Mouse (Mus musculus) embryonic fibroblast, embryonic 13.5 days (primary cell): ENCODE measurements around the gene B3galt4. TPM values are rescaled to one million over a fixed set of nuclear protein-coding genes. Genes with fewer than 3 reads are reported as not detected.
"Not testable (repeated sequence)": the region's sequence is repeated elsewhere in the genome, so short reads cannot be mapped to it uniquely, and the experiment has no call there.

Experiments used
- H3K27ac ChIP-seq: 2 replicates; pipeline ENCODE4 v1.5.1; 2012; ENCODE audit warnings: low read length, control low read depth, inconsistent platforms; ENCODE audit not compliant: insufficient read depth
- H3K4me1 ChIP-seq: 2 replicates; pipeline ENCODE4 v1.6.1; 2011; ENCODE audit warnings: low read length; ENCODE audit not compliant: control insufficient read depth, insufficient read depth
- H3K4me3 ChIP-seq: 2 replicates; pipeline ENCODE4 v1.5.1; 2011; ENCODE audit warnings: mild to moderate bottlenecking, control low read depth, low read length; ENCODE audit not compliant: insufficient read depth
- CTCF ChIP-seq: IDR thresholded peaks from 2 replicates; pipeline ENCODE4 v1.5.1; 2011; ENCODE audit warnings: mild to moderate bottlenecking, control low read depth, low read length, moderate library complexity, borderline replicate concordance; ENCODE audit not compliant: insufficient read depth
- POLR2A ChIP-seq: IDR thresholded peaks from 2 replicates; pipeline ENCODE4 v1.6.1; 2011; ENCODE audit warnings: low read depth, mild to moderate bottlenecking, control low read depth, low read length, moderate library complexity
- polyA plus RNA-seq: library from polyadenylated mRNA; stranded (reverse); fragments of >200 nt; gene quantifications from 2 replicates; pipeline ENCODE4 v1.2.4, GENCODE M21; 2011; ENCODE audit warnings: low read depth; ENCODE audit not compliant: missing spikeins, insufficient read length

B3galt4 gene
- 2.3 and 3.6 TPM in 2 replicates for polyA plus RNA-seq

DNA sequence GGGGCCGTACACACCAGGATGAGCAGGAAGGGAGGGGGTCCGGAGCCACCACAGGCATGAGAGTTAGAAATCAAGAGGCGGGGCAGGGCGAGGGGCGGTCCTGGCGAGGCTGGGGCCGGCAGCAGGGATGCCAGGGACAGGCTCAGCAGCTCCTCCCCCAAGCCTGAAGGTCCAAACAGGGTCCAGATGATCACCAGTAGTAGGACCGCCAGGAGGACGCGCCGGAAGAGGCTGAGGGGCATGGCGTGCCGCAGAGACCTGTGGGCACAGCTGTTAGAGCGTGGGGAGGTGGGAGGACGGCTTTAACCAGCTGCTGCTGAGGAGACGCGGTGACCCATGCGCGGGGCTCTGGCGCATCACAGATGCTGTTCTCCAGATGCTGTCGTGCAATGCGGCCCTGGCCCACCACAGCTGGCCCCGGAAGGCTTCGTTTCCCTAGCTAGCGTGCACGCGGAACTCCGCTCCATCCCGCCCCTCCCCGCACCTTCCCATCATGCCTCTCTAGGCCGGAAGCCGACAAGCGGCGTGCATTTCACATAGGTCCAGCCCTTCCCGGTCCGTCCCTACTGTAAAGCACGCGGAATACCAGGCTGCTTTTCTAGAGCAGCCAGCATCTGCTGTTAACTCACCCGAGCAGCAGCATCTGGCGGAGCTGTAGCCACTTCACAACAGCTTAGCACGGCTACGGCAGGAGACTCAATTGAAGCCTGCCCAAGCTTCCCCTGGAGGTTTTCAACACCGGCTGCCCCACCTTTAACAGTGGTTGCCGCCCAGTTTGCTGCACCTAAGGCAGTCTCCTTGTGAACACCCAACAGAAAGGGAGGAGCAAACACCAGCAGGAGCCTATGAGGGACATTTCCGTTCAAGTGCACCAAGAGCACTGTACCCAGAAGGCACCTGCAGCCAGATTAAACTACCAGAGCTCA is at the start of gene B3galt4:
B3galt4 (minus strand) TSS at position 468 of the 926 bp plus-strand sequence.
- Histone ChIP-seq H3K27ac (peak within 1 kb of the TSS; percentile 69), H3K4me3 (peak within 1 kb of the TSS; percentile 23), H3K4me1 (peaks cover 8% of the 10 kb centered on the region)
- TF ChIP-seq POLR2A (peak; percentile 78), CTCF (no peak)

DNA sequence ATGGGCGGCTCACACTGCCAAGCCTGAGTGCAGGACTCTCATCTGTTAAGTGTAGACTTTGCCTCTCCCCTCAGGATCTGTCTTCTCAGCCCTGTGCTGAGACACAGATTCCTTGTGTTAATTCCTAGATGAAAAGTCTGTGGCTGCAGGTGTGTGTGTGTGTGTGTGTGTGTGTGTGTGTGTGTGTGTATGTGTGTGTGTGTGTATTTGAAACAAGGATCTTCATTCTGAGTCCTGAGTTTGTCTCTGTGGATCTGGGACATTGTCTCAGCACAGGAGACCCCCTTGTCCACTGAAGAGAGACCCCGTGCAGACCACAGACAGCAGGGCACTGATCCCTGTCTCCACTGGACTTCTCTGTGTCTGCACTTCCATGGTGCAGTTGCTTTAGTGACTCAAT is 49.5 kb upstream of the B3galt4 start:
- not testable (repeated sequence) for H3K4me3 ChIP-seq, H3K4me1 ChIP-seq, H3K27ac ChIP-seq

- Histone ChIP-seq H3K27ac (no peak within 1 kb of the TSS), H3K4me1 (no peaks in the 10 kb centered on the region), H3K4me3 (peak within 1 kb of the TSS; percentile 57)
- TF ChIP-seq CTCF (no peak), POLR2A (peak; percentile 96)
Measured at GRCm38 (mm10) chr17:34000150-34000537, 48.9 kb upstream of the B3galt4 start, which contains the start of gene H2-K1. TSS of gene H2-K1 (minus strand) at chr17:34000347.

- TF ChIP-seq CTCF (no peak), POLR2A (no peak)
- H3K27ac ChIP-seq = no peak overlapping the region
- no peaks in the 10 kb centered on the region for H3K4me1 ChIP-seq
- H3K4me3 ChIP-seq = peak overlapping the region; percentile 57
Measured at GRCm38 (mm10) chr17:33999341-34000149, 48.3 kb upstream of the B3galt4 start.

- not testable (repeated sequence) for H3K27ac ChIP-seq, H3K4me1 ChIP-seq
- H3K4me3 ChIP-seq = peak overlapping the region; percentile 57; the same call in 1 of the 2 replicates
Measured at GRCm38 (mm10) chr17:33998697-33999096, 47.4 kb upstream of the B3galt4 start.

- H3K27ac ChIP-seq, H3K4me3 ChIP-seq, H3K4me1 ChIP-seq: not testable (repeated sequence)
Measured at GRCm38 (mm10) chr17:33997025-33997424, 45.7 kb upstream of the B3galt4 start.

GRCm38 (mm10) chr17:33995651-33996050 is 44.4 kb upstream of the B3galt4 start:
- Histone ChIP-seq H3K4me1 (no peaks in the 10 kb centered on the region), H3K4me3 (no peak overlapping the region), H3K27ac (no peak overlapping the region)
- TF ChIP-seq CTCF = no peak
- TF ChIP-seq POLR2A = no peak

DNA sequence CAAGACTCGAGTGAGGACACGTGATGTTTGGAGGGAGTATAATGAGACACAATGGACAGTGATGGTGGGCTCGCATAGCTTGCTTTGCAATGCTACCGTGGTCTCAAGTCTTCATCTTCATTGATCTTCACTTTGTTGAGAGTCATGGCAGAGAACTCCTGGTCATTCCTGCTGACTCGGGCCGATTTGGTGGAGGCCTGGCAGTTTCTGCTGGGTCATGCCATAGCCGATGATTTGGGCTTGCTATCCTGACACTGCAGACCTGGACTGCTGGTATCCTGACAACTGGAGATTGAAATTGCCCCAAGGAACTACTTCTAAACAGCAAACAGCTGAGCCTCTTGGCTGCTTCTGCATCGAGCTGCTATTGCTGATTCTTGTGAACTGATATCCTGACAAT is 43.7 kb upstream of the B3galt4 start:
- Histone ChIP-seq H3K4me3 (no peak overlapping the region), H3K27ac (no peak overlapping the region), H3K4me1 (no peaks in the 10 kb centered on the region)
- TF ChIP-seq POLR2A (no peak), CTCF (no peak)

DNA sequence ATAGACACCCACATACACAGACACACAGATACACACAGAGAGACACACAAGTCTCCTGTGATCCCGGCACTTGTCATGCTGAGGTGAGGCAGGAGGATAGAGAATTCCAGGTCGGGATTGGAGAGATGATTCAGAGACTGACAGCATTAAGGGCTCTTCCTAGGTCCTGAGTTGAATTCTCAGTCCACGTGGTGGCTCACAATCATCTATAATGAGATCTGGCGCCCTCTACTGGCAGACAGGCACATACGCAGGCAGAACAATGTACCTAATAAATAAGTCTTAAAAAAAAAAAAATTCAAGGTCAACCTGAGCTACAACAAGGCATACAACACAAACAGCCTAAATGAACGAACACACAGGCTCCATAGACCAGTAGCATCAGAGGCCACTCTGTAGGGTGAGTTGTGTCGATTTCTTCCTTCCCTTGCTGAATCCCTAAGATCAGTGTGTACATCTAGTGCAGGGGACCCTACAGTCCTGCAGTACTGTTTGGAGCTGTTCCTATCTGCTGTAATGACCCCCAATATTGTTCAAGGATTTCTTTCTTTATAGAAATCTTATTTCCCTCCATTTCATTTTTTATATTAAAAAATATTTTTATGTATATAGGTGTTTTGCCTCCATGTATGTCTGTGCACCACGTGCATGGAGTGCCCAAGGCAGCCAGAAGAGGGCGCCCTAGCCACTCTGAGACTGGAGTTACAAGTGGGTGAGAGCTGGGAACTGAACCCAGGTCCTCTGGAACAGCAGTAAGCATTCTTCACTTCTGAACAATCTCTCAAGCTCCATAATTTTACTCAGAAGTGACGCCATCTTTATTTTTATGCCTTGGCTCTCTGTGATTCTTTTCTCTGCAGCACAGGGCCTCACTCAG is 40.7 kb upstream of the B3galt4 start:
- Histone ChIP-seq H3K4me1 (no peaks in the 10 kb centered on the region), H3K27ac (no peak overlapping the region), H3K4me3 (no peak overlapping the region)
- TF ChIP-seq POLR2A (no peak), CTCF (peak; percentile 60; the same call in 1 of the 2 replicates)

DNA sequence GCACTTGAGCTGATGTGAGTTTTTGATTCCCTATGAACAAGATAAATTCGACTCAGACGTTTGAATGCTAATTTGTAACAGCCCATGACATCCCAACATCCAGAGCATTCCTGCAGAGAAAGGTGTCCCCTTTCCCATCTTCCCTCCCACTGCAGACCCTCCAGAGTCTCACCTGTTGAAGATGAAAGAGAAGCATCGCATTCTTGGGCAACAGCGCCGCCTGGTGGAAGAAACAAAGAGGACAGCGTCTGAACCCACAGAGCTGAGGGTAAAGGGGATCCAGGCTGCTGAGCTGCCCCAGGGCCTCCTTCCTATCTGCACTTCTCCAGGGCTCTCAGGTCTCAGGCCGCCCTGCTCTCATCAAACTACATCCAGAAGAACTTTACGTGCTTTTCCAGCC is 30.8 kb upstream of the B3galt4 start:
- not testable (repeated sequence) for H3K27ac ChIP-seq, H3K4me3 ChIP-seq, H3K4me1 ChIP-seq
- TF ChIP-seq CTCF = peak; percentile 20; the same call in 1 of the 2 replicates
